ENCODE assay signal across 8 mouse cellular contexts in genomic region chr17:25773549-25774120, GRCm38 (mm10). TPM values are rescaled to one million over a fixed set of nuclear protein-coding genes. Genes with fewer than 3 reads are reported as not detected.
DNase-seq lines count a peak whose midpoint lies in the region; ATAC-seq and TF ChIP-seq lines count a peak whose summit lies in the region.

Gene Narfl (plus strand): TSS chr17:25773776.

- no peak within 1 kb of the TSS for H3K27ac ChIP-seq in embryonic facial prominence, embryonic 14.5 days (replicated peaks; ENCODE audit: low read depth, low read length)
- H3K27ac ChIP-seq in heart, adult 2 months = peak within 1 kb of the TSS; percentile 94
- H3K27ac ChIP-seq in limb, embryonic 13.5 days = no peak within 1 kb of the TSS
- no peak within 1 kb of the TSS for H3K27ac ChIP-seq in midbrain, embryonic 16.5 days (ENCODE audit: low read length)

- peak; percentile 89 for ATAC-seq in embryonic facial prominence, embryonic 14.5 days (ENCODE audit: low read depth)
- ATAC-seq in limb, embryonic 13.5 days (ENCODE audit: low FRiP score, low read depth) = peak; percentile 84
- peak; percentile 84 for ATAC-seq in midbrain, embryonic 16.5 days

- H3K36me3 ChIP-seq in embryonic facial prominence, embryonic 14.5 days (ENCODE audit: control insufficient read depth, insufficient read depth, low read length) = 0 out of 2 replicates have a peak, but pooled peaks cover 5% of the 10 kb centered on the region
- H3K36me3 ChIP-seq in heart, adult 2 months (ENCODE audit: control insufficient read depth, insufficient read depth, low read length) = no peaks in the 10 kb centered on the region
- H3K36me3 ChIP-seq in limb, embryonic 13.5 days = peaks cover 18% of the 10 kb centered on the region
- H3K36me3 ChIP-seq in midbrain, embryonic 16.5 days (ENCODE audit: control insufficient read depth, insufficient read depth, low read length) = peaks cover 6% of the 10 kb centered on the region; the same call in 1 of the 2 replicates

- H3K27me3 ChIP-seq in embryonic facial prominence, embryonic 14.5 days (replicated peaks; ENCODE audit: control insufficient read depth, insufficient read depth, low read length) = no peaks in the 10 kb centered on the region
- no peaks in the 10 kb centered on the region for H3K27me3 ChIP-seq in heart, adult 2 months (ENCODE audit: control insufficient read depth, insufficient read depth, low read length)
- H3K27me3 ChIP-seq in limb, embryonic 13.5 days = 0 out of 2 replicates have a peak, but pooled peaks cover 3% of the 10 kb centered on the region
- H3K27me3 ChIP-seq in midbrain, embryonic 16.5 days (ENCODE audit: control insufficient read depth, insufficient read depth, low read depth, low read length) = no peaks in the 10 kb centered on the region

- peak; percentile 99 for DNase-seq in 3T3-L1 (ENCODE audit: low read depth, low spot score)
- DNase-seq in adrenal gland, postnatal 4 days (ENCODE audit: low spot score in 2 of 2) = peak; percentile 97 to 98
- peak; percentile 98 for DNase-seq in embryonic facial prominence, embryonic 14.5 days (ENCODE audit: low spot score)
- DNase-seq in heart, adult 2 months = peak; percentile 95 to 98
- DNase-seq in kidney, adult 8-10 months = peak; percentile 95 to 98
- peak; percentile 98 for DNase-seq in spleen, postnatal 10 days (ENCODE audit: low spot score in 2 of 2)

- 0 out of 2 replicates have a peak, but pooled peaks cover 3% of the 10 kb centered on the region for H3K4me1 ChIP-seq in embryonic facial prominence, embryonic 14.5 days (ENCODE audit: control insufficient read depth, insufficient read depth, low read length)
- H3K4me1 ChIP-seq in heart, adult 2 months (ENCODE audit: control insufficient read depth, insufficient read depth, low read length) = peaks cover 6% of the 10 kb centered on the region
- peaks cover 9% of the 10 kb centered on the region for H3K4me1 ChIP-seq in limb, embryonic 13.5 days
- H3K4me1 ChIP-seq in midbrain, embryonic 16.5 days (ENCODE audit: control insufficient read depth, insufficient read depth, low read length) = peaks cover 14% of the 10 kb centered on the region

- H3K79me2 ChIP-seq in heart, adult 2 months (replicated peaks; ENCODE audit: control insufficient read depth, insufficient read depth, low read length) = no peaks in the 10 kb centered on the region

- TF ChIP-seq POLR2A in heart, adult 2 months (IDR thresholded peaks at IDR 0.05; ENCODE audit: insufficient read depth, low read depth, low read length) = peak; percentile 86

- H3K9me3 ChIP-seq in embryonic facial prominence, embryonic 14.5 days (ENCODE audit: control insufficient read depth, low read length) = no peaks in the 10 kb centered on the region
- H3K9me3 ChIP-seq in limb, embryonic 13.5 days = no peaks in the 10 kb centered on the region
- no peaks in the 10 kb centered on the region for H3K9me3 ChIP-seq in midbrain, embryonic 16.5 days (replicated peaks; ENCODE audit: control insufficient read depth, low read length, poor library complexity, severe bottlenecking)

- intact Hi-C loops in heart, adult 2 months (cut with DNase I) = loop anchor here (1.0 to 10.0 kb wide), 3 partner anchors 24 to 1431 kb away; partner anchors contain the start of genes Lemd2 and Metrn

- under 1% methylated on average over 36 of the region's 37 CpGs for WGBS in embryonic facial prominence, embryonic 14.5 days
- under 1% methylated on average over 37 of the region's 37 CpGs for WGBS in heart, adult 2 months
- under 1% methylated on average over 37 of the region's 37 CpGs for WGBS in limb, embryonic 13.5 days
- under 1% methylated on average over 37 of the region's 37 CpGs for WGBS in midbrain, embryonic 16.5 days

- H3K4me3 ChIP-seq in embryonic facial prominence, embryonic 14.5 days (ENCODE audit: low read depth, low read length) = peak within 1 kb of the TSS; percentile 73
- peak within 1 kb of the TSS; percentile 81 for H3K4me3 ChIP-seq in heart, adult 2 months
- H3K4me3 ChIP-seq in limb, embryonic 13.5 days = peak within 1 kb of the TSS; percentile 69
- H3K4me3 ChIP-seq in midbrain, embryonic 16.5 days (ENCODE audit: low read depth, low read length) = peak within 1 kb of the TSS; percentile 83

- H3K9ac ChIP-seq in embryonic facial prominence, embryonic 14.5 days (ENCODE audit: low read depth, low read length) = peak within 1 kb of the TSS; percentile 87
- H3K9ac ChIP-seq in heart, adult 2 months (ENCODE audit: low read depth, low read length) = peak within 1 kb of the TSS; percentile 92
- H3K9ac ChIP-seq in limb, embryonic 13.5 days = peak within 1 kb of the TSS; percentile 85
- H3K9ac ChIP-seq in midbrain, embryonic 16.5 days (ENCODE audit: low read depth, low read length) = peak within 1 kb of the TSS; percentile 84

- peak; percentile 100; the same call in 1 of the 2 replicates for TF ChIP-seq CTCF in heart, adult 2 months (IDR thresholded peaks at IDR 0.05)

- H3K4me2 ChIP-seq in embryonic facial prominence, embryonic 14.5 days (ENCODE audit: low read depth, low read length) = peak within 1 kb of the TSS; percentile 89
- H3K4me2 ChIP-seq in limb, embryonic 13.5 days (replicated peaks) = peak within 1 kb of the TSS; percentile 90
- peak within 1 kb of the TSS; percentile 88 for H3K4me2 ChIP-seq in midbrain, embryonic 16.5 days (ENCODE audit: low read length)

- TF ChIP-seq EP300 in heart, adult 2 months (IDR thresholded peaks at IDR 0.05; ENCODE audit: insufficient read depth, low read depth, low read length) = peak; percentile 98

RNA-seq across cellular contexts. Expression of gene Narfl, which starts in this region (rescaled TPM):
- 10 to 100 TPM; 39.5 to 40.8 TPM for total RNA-seq in adrenal gland, postnatal 4 days (2021)
- polyA plus RNA-seq in embryonic facial prominence, embryonic 14.5 days (2014; fragmentation: Nextera tagmentation; extraction: Ambion mirVana) = 26.9 and 27.2 TPM in 2 replicates
- 10 to 100 TPM; 42.1 to 45.1 TPM for total RNA-seq in heart, adult 2 months (2021)
- 36.4 and 52.6 TPM in 2 replicates for polyA plus RNA-seq in heart, adult 2 months (2012; rRNA removed)
- polyA plus RNA-seq in limb, embryonic 13.5 days (2015; fragmentation: Nextera tagmentation; extraction: Ambion mirVana) = 25.5 and 25.7 TPM in 2 replicates
- polyA plus RNA-seq in midbrain, embryonic 16.5 days (2015; fragmentation: Nextera tagmentation; extraction: Ambion mirVana) = 29.0 and 30.2 TPM in 2 replicates
